Comparison of ENCODE assay signal across 12 mouse cellular contexts in the genomic region with DNA sequence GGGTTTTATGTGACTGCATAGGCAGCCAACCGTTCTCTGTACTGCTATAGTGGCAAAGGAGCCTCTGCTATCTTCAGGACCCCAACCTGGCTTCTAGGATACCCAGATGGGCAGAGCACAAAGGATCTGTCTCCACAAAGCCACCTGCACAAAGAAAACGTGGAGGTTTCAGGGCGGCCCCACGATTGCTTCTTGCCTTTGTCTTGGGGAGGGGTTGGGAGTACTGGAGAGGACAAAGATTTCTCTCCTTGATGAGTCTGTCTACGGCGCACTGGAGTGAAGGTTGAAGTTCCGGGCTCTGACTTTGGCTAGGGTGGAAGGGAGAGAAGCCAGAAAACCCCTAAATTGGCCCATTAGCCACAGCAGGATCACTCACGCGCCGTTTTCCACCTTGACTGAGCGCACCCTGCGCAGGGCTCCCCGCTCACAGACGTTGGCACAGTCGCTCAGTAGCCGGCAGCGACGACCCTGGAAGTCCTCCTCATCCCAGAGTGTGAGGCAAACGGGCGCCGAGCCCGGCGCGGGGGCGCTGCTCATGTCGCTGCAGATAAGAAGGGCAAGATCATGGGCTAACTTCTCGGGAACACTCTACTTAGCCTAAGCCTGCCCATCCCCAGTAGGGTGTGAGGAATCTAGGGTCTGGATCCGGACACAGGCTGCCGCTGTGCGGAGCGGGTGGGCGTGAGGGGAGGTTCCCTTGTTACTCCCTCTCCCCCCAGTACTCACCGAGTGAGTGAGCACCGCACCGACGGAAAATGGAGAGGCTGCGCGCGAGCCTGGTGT. TPM values are rescaled to one million over a fixed set of nuclear protein-coding genes. Genes with fewer than 3 reads are reported as not detected.
DNase-seq lines count a peak whose midpoint lies in the region; ATAC-seq lines count a peak whose summit lies in the region.
"Had no signal": no experiment of that assay in that cellular context is flagged by ENCODE, and none has a peak within 500 bp of the region (broad histone marks: within the 10 kb centered on the region; RNA-seq: fewer than 3 reads in every experiment).

No protein-coding gene starts in this region.

- no peak for DNase-seq in heart, adult 11 months
- no peak for DNase-seq in spleen, adult 12 weeks (ENCODE audit: low spot score)
- no peak for DNase-seq in spleen, postnatal 36 days (ENCODE audit: low spot score in 2 of 2)
- DNase-seq: layer of hippocampus, adult 9-11 months had no signal

- peaks cover 92% of the 10 kb centered on the region for H3K27me3 ChIP-seq in heart, embryonic 14.5 days (ENCODE audit: control insufficient read depth, insufficient read depth, low read length)
- H3K27me3 ChIP-seq in forebrain, embryonic 12.5 days = peaks cover 99% of the 10 kb centered on the region
- H3K27me3 ChIP-seq in intestine, embryonic 16.5 days (replicated peaks; ENCODE audit: control insufficient read depth, insufficient read depth, low read length) = peaks cover 57% of the 10 kb centered on the region
- peaks cover 93% of the 10 kb centered on the region for H3K27me3 ChIP-seq in neural tube, embryonic 15.5 days (replicated peaks)

- 3% methylated on average over 39 of the region's 39 CpGs for WGBS in heart, embryonic 14.5 days
- whole genome bisulfite sequencing in forebrain, embryonic 12.5 days = under 1% methylated on average over 39 of the region's 39 CpGs
- 3% methylated on average over 39 of the region's 39 CpGs for WGBS in intestine, embryonic 16.5 days
- WGBS in neural tube, embryonic 15.5 days = 0% methylated on average over 39 of the region's 39 CpGs

- H3K27ac ChIP-seq in heart, embryonic 14.5 days (replicated peaks in 1 of 2; ENCODE audit: control insufficient read depth in 1 of 2, insufficient read depth in 1 of 2, low read depth in 2 of 2, low read length in 2 of 2) = no peak overlapping the region
- H3K27ac ChIP-seq in forebrain, embryonic 12.5 days = no peak overlapping the region
- no peak overlapping the region for H3K27ac ChIP-seq in intestine, embryonic 16.5 days (ENCODE audit: low read length)
- H3K27ac ChIP-seq in neural tube, embryonic 15.5 days (replicated peaks) = no peak overlapping the region

- no peaks in the 10 kb centered on the region for H3K9me3 ChIP-seq in heart, embryonic 14.5 days (ENCODE audit: control insufficient read depth, low read length)
- H3K9me3 ChIP-seq in forebrain, embryonic 12.5 days = no peaks in the 10 kb centered on the region
- H3K9me3 ChIP-seq in intestine, embryonic 16.5 days (ENCODE audit: control insufficient read depth, low read length) = no peaks in the 10 kb centered on the region
- no peaks in the 10 kb centered on the region for H3K9me3 ChIP-seq in neural tube, embryonic 15.5 days (replicated peaks)

- no peak for ATAC-seq in heart, embryonic 14.5 days (ENCODE audit: insufficient number of reproducible peaks, insufficient read depth, low FRiP score, low read depth)
- peak; percentile 30; the same call in 1 of the 2 replicates for ATAC-seq in forebrain, embryonic 12.5 days (ENCODE audit: low FRiP score)
- ATAC-seq in intestine, embryonic 16.5 days = 0 out of 2 replicates have a peak, but pooled peaks have one; percentile 27
- ATAC-seq in neural tube, embryonic 15.5 days (ENCODE audit: low FRiP score) = no peak
- no peak for ATAC-seq in megakaryocyte progenitor cell, adult 5-6 weeks (replicated peaks; ENCODE audit: poor library complexity)

- H3K36me3 ChIP-seq in heart, embryonic 14.5 days (ENCODE audit: control insufficient read depth, insufficient read depth, low read length) = no peaks in the 10 kb centered on the region
- no peaks in the 10 kb centered on the region for H3K36me3 ChIP-seq in forebrain, embryonic 12.5 days (replicated peaks)
- H3K36me3 ChIP-seq in intestine, embryonic 16.5 days (ENCODE audit: control insufficient read depth, insufficient read depth, low read length) = no peaks in the 10 kb centered on the region
- no peaks in the 10 kb centered on the region for H3K36me3 ChIP-seq in neural tube, embryonic 15.5 days

- H3K9ac ChIP-seq in heart, embryonic 14.5 days (ENCODE audit: low read length) = no peak overlapping the region
- no peak overlapping the region for H3K9ac ChIP-seq in forebrain, embryonic 12.5 days
- H3K9ac ChIP-seq in intestine, embryonic 16.5 days (ENCODE audit: low read depth, low read length) = no peak overlapping the region
- H3K9ac ChIP-seq in neural tube, embryonic 15.5 days (replicated peaks) = no peak overlapping the region; the same call in 1 of the 2 replicates

- H3K4me1 ChIP-seq in heart, embryonic 14.5 days (ENCODE audit: control insufficient read depth in 2 of 2, insufficient read depth in 2 of 2, low read length in 2 of 2) = peaks cover 0 to 3% of the 10 kb centered on the region in 2 experiments; a peak in 1 of 4 replicates
- H3K4me1 ChIP-seq in forebrain, embryonic 12.5 days = peaks cover 15% of the 10 kb centered on the region
- peaks cover 6% of the 10 kb centered on the region for H3K4me1 ChIP-seq in intestine, embryonic 16.5 days (ENCODE audit: control insufficient read depth, insufficient read depth, low read length)
- H3K4me1 ChIP-seq in neural tube, embryonic 15.5 days = peaks cover 15% of the 10 kb centered on the region

- H3K4me2 ChIP-seq in heart, embryonic 14.5 days (ENCODE audit: low read length) = peak overlapping the region; percentile 7; the same call in 1 of the 2 replicates
- H3K4me2 ChIP-seq in forebrain, embryonic 12.5 days = peak overlapping the region; percentile 37
- peak overlapping the region; percentile 30 for H3K4me2 ChIP-seq in intestine, embryonic 16.5 days (ENCODE audit: low read depth, low read length)
- H3K4me2 ChIP-seq in neural tube, embryonic 15.5 days = peak overlapping the region; percentile 54

- H3K4me3 ChIP-seq in heart, embryonic 14.5 days (ENCODE audit: control insufficient read depth in 1 of 2, insufficient read depth in 1 of 2, low read depth in 1 of 2, low read length in 2 of 2) = no peak overlapping the region
- H3K4me3 ChIP-seq in forebrain, embryonic 12.5 days (replicated peaks) = peak overlapping the region; percentile 21
- H3K4me3 ChIP-seq in intestine, embryonic 16.5 days (ENCODE audit: low read length) = peak overlapping the region; percentile 21
- H3K4me3 ChIP-seq in neural tube, embryonic 15.5 days (replicated peaks) = peak overlapping the region; percentile 28

RNA-seq across cellular contexts. Expression of gene Cryba2, which starts 0.4 kb away (rescaled TPM):
- polyA plus RNA-seq in heart, embryonic 14.5 days (2014; fragmentation: Nextera tagmentation; extraction: Ambion mirVana) = not detected in 2 replicates
- not detected in 2 replicates for polyA plus RNA-seq in forebrain, embryonic 12.5 days (2016; fragmentation: Nextera tagmentation; extraction: Ambion mirVana)
- 1.5 and 2.4 TPM in 2 replicates for polyA plus RNA-seq in intestine, embryonic 16.5 days (2015; fragmentation: Nextera tagmentation; extraction: Ambion mirVana)
- polyA plus RNA-seq in neural tube, embryonic 15.5 days (2015; fragmentation: Nextera tagmentation; extraction: Ambion mirVana) = 0.41 and 1.5 TPM in 2 replicates
- total RNA-seq in megakaryocyte progenitor cell, adult 5-6 weeks (2015) = not detected in 2 replicates
- total RNA-seq in megakaryocyte progenitor cell, adult 5-6 weeks (2017) = not detected in 2 replicates
- total RNA-seq: heart, adult 8-10 months; liver, adult 2 months; megakaryocyte, adult 5-6 weeks had no signal
- polyA plus RNA-seq: liver, adult 2 months had no signal

RNA-seq across cellular contexts. Expression of gene Fev, which starts 7.3 kb away (rescaled TPM):
- 1.3 and 1.9 TPM in 2 replicates for polyA plus RNA-seq in heart, embryonic 14.5 days (2014; fragmentation: Nextera tagmentation; extraction: Ambion mirVana)
- polyA plus RNA-seq in forebrain, embryonic 12.5 days (2016; fragmentation: Nextera tagmentation; extraction: Ambion mirVana) = not detected in 2 replicates
- polyA plus RNA-seq in intestine, embryonic 16.5 days (2015; fragmentation: Nextera tagmentation; extraction: Ambion mirVana) = 0.95 and 1.5 TPM in 2 replicates
- polyA plus RNA-seq in neural tube, embryonic 15.5 days (2015; fragmentation: Nextera tagmentation; extraction: Ambion mirVana) = 0.73 TPM in 1 of 2 replicates, not detected in the other
- total RNA-seq in megakaryocyte progenitor cell, adult 5-6 weeks (2015) = not detected in 2 replicates
- total RNA-seq in megakaryocyte progenitor cell, adult 5-6 weeks (2017) = not detected in 2 replicates
- total RNA-seq: heart, adult 8-10 months; liver, adult 2 months; megakaryocyte, adult 5-6 weeks had no signal
- polyA plus RNA-seq: liver, adult 2 months had no signal

RNA-seq across cellular contexts. Expression of gene Cdk5r2, which starts 37.8 kb away (rescaled TPM):
- polyA plus RNA-seq in heart, embryonic 14.5 days (2014; fragmentation: Nextera tagmentation; extraction: Ambion mirVana) = 0.11 TPM in 1 of 2 replicates, not detected in the other
- 2.0 TPM in 2 replicates for polyA plus RNA-seq in forebrain, embryonic 12.5 days (2016; fragmentation: Nextera tagmentation; extraction: Ambion mirVana)
- 0.07 and 0.18 TPM in 2 replicates for polyA plus RNA-seq in intestine, embryonic 16.5 days (2015; fragmentation: Nextera tagmentation; extraction: Ambion mirVana)
- 10.0 and 11.6 TPM in 2 replicates for polyA plus RNA-seq in neural tube, embryonic 15.5 days (2015; fragmentation: Nextera tagmentation; extraction: Ambion mirVana)
- total RNA-seq in megakaryocyte progenitor cell, adult 5-6 weeks (2015) = not detected in 2 replicates
- not detected in 2 replicates for total RNA-seq in megakaryocyte progenitor cell, adult 5-6 weeks (2017)
- total RNA-seq: liver, adult 2 months; megakaryocyte, adult 5-6 weeks had no signal
- polyA plus RNA-seq: liver, adult 2 months had no signal

RNA-seq across cellular contexts. Expression of gene Cfap65, which starts 42.9 kb away (rescaled TPM):
- polyA plus RNA-seq in heart, embryonic 14.5 days (2014; fragmentation: Nextera tagmentation; extraction: Ambion mirVana) = not detected in 2 replicates
- polyA plus RNA-seq in forebrain, embryonic 12.5 days (2016; fragmentation: Nextera tagmentation; extraction: Ambion mirVana) = 0.24 and 0.55 TPM in 2 replicates
- polyA plus RNA-seq in intestine, embryonic 16.5 days (2015; fragmentation: Nextera tagmentation; extraction: Ambion mirVana) = 0.07 and 0.16 TPM in 2 replicates
- polyA plus RNA-seq in neural tube, embryonic 15.5 days (2015; fragmentation: Nextera tagmentation; extraction: Ambion mirVana) = 0.41 and 0.43 TPM in 2 replicates
- total RNA-seq in megakaryocyte progenitor cell, adult 5-6 weeks (2015) = not detected in 2 replicates
- not detected in 2 replicates for total RNA-seq in megakaryocyte progenitor cell, adult 5-6 weeks (2017)
- total RNA-seq: heart, adult 8-10 months; liver, adult 2 months; megakaryocyte, adult 5-6 weeks had no signal
- polyA plus RNA-seq: liver, adult 2 months had no signal

RNA-seq across cellular contexts. Expression of gene Ihh, which starts 58.9 kb away (rescaled TPM):
- polyA plus RNA-seq in heart, embryonic 14.5 days (2014; fragmentation: Nextera tagmentation; extraction: Ambion mirVana) = 0.14 TPM in 1 of 2 replicates, not detected in the other
- polyA plus RNA-seq in forebrain, embryonic 12.5 days (2016; fragmentation: Nextera tagmentation; extraction: Ambion mirVana) = 0.19 TPM in 1 of 2 replicates, not detected in the other
- polyA plus RNA-seq in intestine, embryonic 16.5 days (2015; fragmentation: Nextera tagmentation; extraction: Ambion mirVana) = 25.3 and 27.9 TPM in 2 replicates
- polyA plus RNA-seq in neural tube, embryonic 15.5 days (2015; fragmentation: Nextera tagmentation; extraction: Ambion mirVana) = 0.84 and 3.0 TPM in 2 replicates
- total RNA-seq in megakaryocyte progenitor cell, adult 5-6 weeks (2015) = 0.07 TPM in 1 of 2 replicates, not detected in the other
- not detected in 2 replicates for total RNA-seq in megakaryocyte progenitor cell, adult 5-6 weeks (2017)

Comparison
In these comparisons a context has a peak if more than half of its experiments do, and no peak if none do; other contexts are left out.
1. ATAC-seq: peak in forebrain, embryonic 12.5 days (single experiment) and intestine, embryonic 16.5 days (single experiment); none in heart, embryonic 14.5 days (single experiment), neural tube, embryonic 15.5 days (single experiment) and megakaryocyte progenitor cell, adult 5-6 weeks (single experiment).
2. H3K4me3 ChIP-seq: peak in forebrain, embryonic 12.5 days (single experiment), intestine, embryonic 16.5 days (single experiment) and neural tube, embryonic 15.5 days (single experiment); none in heart, embryonic 14.5 days (0 of 2).
3. Peak in every context shown above with its lines, with median percentiles within 50 percentile points of each other: H3K4me2 ChIP-seq.